Mouse (Mus musculus): Measurements from ENCODE around the gene Pcbp3.
A peak's percentile ranks its signal among the peaks of the same experiment; 100 is the strongest.
"Not testable (repeated sequence)": the region's sequence is repeated elsewhere in the genome, so short reads cannot be mapped to it uniquely, and the experiment has no call there.

The Pcbp3 gene

GRCm38 (mm10) chr10:76798751-76799585, 162.7 kb downstream of the Pcbp3 start:
- DNase-seq: peak in 1 of 2 experiments; percentile 45

- peak; percentile 85 to 86 for DNase-seq
Measured at GRCm38 (mm10) chr10:76794102-76794501, 167.6 kb downstream of the Pcbp3 start.

DNA sequence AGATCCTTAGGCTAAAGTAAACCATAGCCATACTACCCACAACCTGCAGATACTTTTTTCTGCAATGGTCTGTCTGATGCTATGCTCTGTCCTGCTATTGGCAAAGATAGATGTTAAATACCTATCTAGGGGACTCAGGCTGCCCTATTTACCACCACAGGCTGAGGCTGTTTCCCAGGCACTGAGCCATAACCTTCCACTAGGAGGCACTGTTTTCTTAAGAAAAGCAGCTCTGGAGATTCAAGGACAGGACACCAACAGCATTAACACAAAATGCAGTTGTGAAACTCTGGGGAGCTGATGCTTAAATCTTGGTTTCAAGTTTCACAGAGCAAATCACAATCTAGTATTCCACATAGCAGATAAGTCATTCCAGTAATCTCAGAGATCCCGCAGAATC, 170.2 kb downstream of the Pcbp3 start:
- peak; percentile 62 to 76 for DNase-seq

GRCm38 (mm10) chr10:76789885-76790284, 171.8 kb downstream of the Pcbp3 start:
- peak; percentile 61 to 76 for DNase-seq

GRCm38 (mm10) chr10:76785312-76785711, 176.4 kb downstream of the Pcbp3 start:
- DNase-seq: peak in 1 of 2 experiments; percentile 58

GRCm38 (mm10) chr10:76779225-76779624, 182.5 kb downstream of the Pcbp3 start:
- DNase-seq: no peak

DNA sequence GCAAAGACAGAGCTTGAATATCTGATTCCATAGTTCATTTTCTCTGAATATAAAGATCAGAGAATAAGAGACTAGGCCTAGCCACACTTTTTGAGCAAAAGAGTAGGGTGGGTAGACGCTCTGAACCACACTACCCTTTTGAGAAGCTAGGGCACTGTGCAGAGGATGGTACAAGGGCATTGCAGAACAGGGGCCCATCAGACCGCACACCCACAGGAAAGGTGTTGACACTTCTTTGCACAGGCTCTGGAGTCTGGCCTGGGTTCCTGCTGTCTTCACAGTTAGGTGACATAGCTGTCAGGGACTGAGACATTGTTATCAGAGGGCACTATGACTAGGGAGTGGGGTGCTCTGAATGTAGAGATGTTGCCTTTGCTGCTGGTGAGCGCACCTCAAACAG, 190.1 kb downstream of the Pcbp3 start:
- no peak for DNase-seq

DNA sequence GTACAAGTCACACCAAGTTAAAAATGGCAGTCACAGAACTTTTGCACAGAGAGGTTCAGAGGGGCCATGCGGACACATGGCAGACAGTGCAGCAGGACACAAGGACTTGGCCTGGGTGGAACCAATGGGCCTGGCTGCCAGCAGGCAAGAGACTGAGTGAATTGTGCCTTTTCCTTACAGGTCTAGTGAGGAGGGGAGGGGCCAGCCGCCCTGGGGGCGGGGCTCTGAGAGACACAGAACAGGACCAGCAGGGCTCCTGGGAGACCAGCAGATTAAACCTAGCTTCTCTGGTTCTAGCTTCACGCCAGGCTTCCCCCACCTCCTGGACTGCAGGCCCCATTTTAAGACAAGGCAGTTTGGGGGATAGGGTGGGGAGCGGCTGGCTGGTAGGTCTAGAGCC, 190.6 kb downstream of the Pcbp3 start:
- no peak for DNase-seq

DNA sequence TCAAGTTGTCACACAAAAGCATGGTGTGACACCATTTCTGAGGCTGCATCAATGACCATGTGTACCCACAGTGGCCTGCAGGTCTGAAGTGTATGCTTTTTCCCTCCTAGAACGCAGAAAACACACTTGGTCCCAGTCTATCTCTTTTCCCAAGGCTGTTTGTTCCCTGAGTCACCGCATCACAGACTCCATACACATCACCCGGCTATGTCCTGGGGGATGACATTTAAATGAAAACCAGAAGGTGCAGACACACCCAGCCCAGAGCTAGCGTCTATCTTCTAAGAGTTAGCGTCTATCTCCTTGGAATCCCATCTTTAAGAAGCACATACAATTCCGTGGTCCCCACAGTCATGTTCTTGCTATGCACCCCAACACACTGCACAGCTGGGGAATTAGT, 192.1 kb downstream of the Pcbp3 start:
- DNase-seq: no peak

GRCm38 (mm10) chr10:76766196-76766595, 195.5 kb downstream of the Pcbp3 start:
- peak in 1 of 2 experiments; percentile 1 for DNase-seq

DNA sequence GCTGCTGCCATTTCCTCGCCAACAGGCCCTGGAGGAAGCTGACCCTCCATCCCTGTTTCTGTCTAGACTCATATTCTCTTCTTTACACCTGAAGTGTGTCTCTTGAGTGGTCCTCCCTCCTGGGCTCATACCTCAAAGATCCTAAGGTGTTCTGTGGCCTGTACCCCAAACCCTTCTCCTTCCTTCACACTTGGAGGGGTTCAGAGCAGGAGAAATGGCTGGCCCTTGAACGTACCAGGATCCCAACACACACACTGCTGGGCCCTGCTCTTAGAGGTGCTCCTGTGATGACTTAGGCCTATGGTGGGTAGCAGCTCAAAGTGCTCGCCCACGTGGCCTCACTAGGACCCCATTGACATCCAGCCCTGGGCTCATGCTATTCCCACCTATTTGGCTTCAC, 196.8 kb downstream of the Pcbp3 start:
- peak in 1 of 2 experiments; percentile 3 for DNase-seq

DNA sequence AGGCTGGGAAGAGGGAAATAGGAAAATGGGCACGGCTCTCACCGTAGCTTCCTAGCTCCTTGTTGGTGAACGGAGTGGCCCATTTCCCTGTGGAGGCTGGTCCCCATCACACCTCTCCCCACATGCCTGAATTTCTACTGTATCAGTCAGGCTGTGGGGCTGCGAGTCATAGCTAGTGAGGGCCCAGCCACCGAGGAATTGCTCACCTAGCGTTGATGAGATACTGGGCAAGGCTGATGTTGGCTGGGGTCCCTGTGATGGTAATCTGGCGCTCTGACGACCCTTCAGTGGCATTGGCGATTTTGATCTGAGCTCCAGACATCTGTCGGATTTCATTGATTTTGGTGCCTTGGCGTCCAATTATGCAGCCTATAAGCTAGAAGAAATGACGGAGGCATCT, 198.7 kb downstream of the Pcbp3 start:
- DNase-seq: no peak

DNA sequence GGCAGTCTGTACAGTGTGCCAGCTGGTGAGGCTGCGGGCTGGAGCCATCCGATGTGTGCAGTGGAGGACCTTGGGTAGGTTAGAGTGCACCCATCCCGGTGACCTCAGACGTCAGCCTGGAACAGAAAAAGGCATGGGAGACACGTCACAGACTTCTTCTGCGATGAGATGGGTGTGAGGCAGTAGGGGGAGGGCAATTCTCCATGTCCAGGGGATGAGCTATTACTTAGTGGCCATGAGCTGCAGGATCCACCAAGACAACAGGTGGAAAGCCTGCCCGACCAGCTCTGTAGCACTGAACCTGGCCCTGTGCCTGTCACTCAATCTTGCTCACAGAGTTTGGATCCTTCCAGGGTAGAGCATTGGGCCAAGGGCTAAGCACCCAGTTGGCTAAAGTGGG, 199.3 kb downstream of the Pcbp3 start:
- no peak for DNase-seq

GRCm38 (mm10) chr10:76759878-76760277, 201.8 kb downstream of the Pcbp3 start:
- DNase-seq: no peak

- DNase-seq: no peak
Measured at GRCm38 (mm10) chr10:76753640-76754039, 208.0 kb downstream of the Pcbp3 start.

DNA sequence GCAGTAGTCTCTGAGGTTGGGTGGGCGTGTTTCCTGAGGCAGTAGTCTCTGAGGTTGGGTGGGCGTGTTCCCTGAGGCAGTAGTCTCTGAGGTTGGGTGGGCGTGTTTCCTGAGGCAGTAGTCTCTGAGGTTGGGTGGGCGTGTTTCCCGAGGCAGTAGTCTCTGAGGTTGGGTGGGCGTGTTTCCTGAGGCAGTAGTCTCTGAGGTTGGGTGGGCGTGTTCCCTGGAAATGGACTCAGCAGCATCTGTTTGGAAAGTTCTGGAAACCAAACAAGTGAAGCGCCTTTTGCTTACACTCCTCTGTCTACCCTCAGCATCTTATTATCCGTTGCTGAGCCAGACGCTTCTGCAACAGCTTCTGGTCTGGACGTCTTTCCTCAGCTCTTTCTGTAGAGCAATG, 217.4 kb downstream of the Pcbp3 start:
- not testable (repeated sequence) for DNase-seq

DNA sequence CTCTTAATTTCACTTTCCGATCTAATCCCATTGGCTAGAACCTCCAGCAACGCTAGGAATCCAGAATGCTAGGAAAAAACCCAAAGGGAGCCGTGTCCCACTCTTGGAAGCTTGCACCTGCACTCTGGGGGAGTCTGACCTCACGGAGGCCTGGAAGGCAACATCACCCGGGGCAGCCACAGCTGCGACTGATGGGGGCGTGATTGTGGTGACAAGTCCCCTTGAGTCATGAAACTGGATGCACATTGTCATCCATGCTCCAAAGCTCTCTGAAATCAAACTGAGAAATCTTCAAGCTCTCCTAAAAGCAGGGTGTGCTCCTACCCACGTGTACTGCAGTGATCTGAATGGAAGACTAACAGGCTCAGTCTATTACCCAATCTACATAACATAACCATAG, 224.9 kb downstream of the Pcbp3 start:
- no peak for DNase-seq

- DNase-seq: peak; percentile 85 to 88
Measured at GRCm38 (mm10) chr10:76734979-76735378, 226.7 kb downstream of the Pcbp3 start.

DNA sequence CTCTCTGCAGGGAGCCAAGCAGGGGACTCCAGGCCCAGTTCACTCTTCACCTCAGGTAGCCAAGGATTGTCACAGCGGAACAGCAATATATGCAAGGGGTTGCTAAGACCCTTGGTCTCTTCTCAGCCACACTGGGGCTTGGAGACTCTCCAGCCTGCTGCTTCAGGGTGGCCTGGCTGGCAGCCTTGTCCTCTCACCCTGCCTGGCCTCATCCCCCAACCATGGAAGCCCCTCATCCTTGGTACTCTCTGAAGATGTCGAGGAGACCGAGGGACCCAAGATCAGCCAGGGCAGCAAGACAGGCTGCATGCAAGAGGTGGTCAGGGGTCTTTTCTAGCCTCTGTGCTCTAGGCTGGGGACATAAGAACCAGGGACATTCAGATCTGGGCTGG, 228.0 kb downstream of the Pcbp3 start:
- no peak for DNase-seq

- peak; percentile 69 to 80 for DNase-seq
Measured at GRCm38 (mm10) chr10:76732881-76733676, 228.6 kb downstream of the Pcbp3 start.

DNA sequence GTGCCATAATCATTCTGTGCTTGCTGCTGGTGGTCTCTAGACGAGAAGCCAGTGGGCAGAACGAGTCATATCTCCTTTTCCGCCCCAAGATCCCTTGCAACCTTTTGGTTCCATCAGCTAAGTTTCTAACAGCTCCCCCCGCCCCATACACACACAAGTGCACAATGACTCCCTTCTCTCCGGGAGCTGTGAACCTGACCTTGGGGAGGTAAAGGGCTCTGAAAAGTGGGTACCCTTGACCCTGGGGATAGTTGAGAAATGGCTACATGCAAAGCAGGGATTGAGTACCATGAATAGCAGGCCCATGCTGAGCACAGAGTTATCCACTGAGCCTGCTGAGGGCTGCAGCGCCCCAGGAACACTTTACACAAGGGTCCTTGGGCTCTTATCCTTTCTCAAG, 229.3 kb downstream of the Pcbp3 start:
- DNase-seq: no peak

DNA sequence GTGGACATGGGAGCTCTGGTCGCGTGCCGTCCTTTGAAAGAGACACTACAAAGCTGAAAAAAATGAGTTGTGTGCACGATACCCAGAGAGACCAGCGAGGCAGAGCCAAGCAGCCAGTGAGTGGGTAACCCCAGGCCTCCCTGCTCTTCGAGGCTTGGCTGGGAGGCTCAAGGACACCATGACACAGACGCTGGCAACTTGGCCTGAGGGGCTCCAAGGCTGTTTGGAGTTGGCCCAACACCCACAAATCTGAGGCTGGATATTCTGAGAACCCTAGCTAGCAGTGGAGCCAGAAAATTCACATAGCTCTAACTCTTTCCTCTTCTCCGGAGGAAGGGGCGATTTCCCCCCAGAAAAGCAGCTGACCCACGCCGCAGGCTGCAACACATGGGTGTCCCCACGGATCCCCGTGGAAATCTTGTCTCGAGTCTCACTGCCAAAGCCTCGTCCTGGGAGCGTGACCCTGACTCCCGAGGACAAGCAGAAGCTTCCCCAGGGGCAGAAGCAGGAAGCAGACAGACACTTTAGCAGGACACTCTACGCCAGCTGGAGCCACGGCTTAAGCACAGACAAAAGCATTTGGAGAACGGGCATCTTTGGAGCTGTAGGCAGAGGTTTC, 230.0 kb downstream of the Pcbp3 start:
- DNase-seq: peak in 1 of 2 experiments; percentile 6

Data from cerebellum, postnatal 25 days (tissue).